9 mouse cellular contexts compared by ENCODE assay signal in the genomic region with DNA sequence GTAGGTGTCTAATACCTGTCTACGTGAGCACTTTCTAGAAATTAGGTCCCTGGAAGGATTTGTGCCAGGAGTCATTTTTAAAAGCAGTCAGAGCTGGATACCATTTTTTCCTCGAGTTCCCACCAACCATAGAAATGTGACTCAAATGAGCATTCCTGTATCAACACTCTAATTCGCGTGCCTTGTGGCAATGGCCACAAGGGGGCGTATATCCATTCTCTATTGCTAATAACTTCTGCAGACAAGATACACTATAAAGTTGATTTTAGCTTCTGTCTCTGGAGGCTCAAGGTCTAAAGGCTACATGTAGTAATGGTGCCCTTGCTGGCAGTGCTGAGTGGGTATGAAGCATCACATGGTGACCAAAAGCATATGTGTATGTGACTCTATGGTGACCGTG.
A peak's percentile ranks its signal among the peaks of the same experiment; 100 is the strongest.
DNase-seq lines count a peak whose midpoint lies in the region; ATAC-seq lines count a peak whose summit lies in the region.
"Had no signal": no experiment of that assay in that cellular context is flagged by ENCODE, and none has a peak within 500 bp of the region (broad histone marks: within the 10 kb centered on the region; RNA-seq: fewer than 3 reads in every experiment).

No protein-coding gene starts in this region.

- no peak overlapping the region for H3K4me3 ChIP-seq in forebrain, embryonic 11.5 days (ENCODE audit: low read depth, low read length)
- H3K4me3 ChIP-seq in forebrain, embryonic 16.5 days (replicated peaks; ENCODE audit: low read length), result no peak overlapping the region
- no peak overlapping the region for H3K4me3 ChIP-seq in midbrain, embryonic 11.5 days (ENCODE audit: low read depth, low read length)
- no peak overlapping the region for H3K4me3 ChIP-seq in midbrain, embryonic 15.5 days
- H3K4me3 ChIP-seq in midbrain, embryonic 13.5 days (replicated peaks), result no peak overlapping the region
- H3K4me3 ChIP-seq: heart, embryonic 15.5 days had no signal

- no peak overlapping the region for H3K4me2 ChIP-seq in forebrain, embryonic 11.5 days (ENCODE audit: low read depth, low read length, severe bottlenecking)
- H3K4me2 ChIP-seq in forebrain, embryonic 16.5 days (ENCODE audit: low read length), result no peak overlapping the region
- no peak overlapping the region for H3K4me2 ChIP-seq in midbrain, embryonic 11.5 days
- H3K4me2 ChIP-seq in midbrain, embryonic 15.5 days, result no peak overlapping the region
- H3K4me2 ChIP-seq in midbrain, embryonic 13.5 days (replicated peaks), result no peak overlapping the region
- H3K4me2 ChIP-seq: heart, embryonic 15.5 days had no signal

- H3K36me3 ChIP-seq in forebrain, embryonic 11.5 days (ENCODE audit: control insufficient read depth, insufficient read depth, low read length), result no peaks in the 10 kb centered on the region
- no peaks in the 10 kb centered on the region for H3K36me3 ChIP-seq in forebrain, embryonic 16.5 days (ENCODE audit: control insufficient read depth, insufficient read depth)
- H3K36me3 ChIP-seq in midbrain, embryonic 11.5 days (ENCODE audit: control insufficient read depth, insufficient read depth, low read length), result no peaks in the 10 kb centered on the region
- H3K36me3 ChIP-seq in midbrain, embryonic 15.5 days (replicated peaks), result no peaks in the 10 kb centered on the region
- no peaks in the 10 kb centered on the region for H3K36me3 ChIP-seq in midbrain, embryonic 13.5 days
- H3K36me3 ChIP-seq: heart, embryonic 15.5 days had no signal

- H3K27ac ChIP-seq in forebrain, embryonic 11.5 days (ENCODE audit: low read depth, low read length), result no peak overlapping the region
- no peak overlapping the region for H3K27ac ChIP-seq in forebrain, embryonic 16.5 days (ENCODE audit: low read length)
- H3K27ac ChIP-seq in midbrain, embryonic 11.5 days (ENCODE audit: low read depth, low read length), result no peak overlapping the region
- no peak overlapping the region for H3K27ac ChIP-seq in midbrain, embryonic 15.5 days
- no peak overlapping the region for H3K27ac ChIP-seq in midbrain, embryonic 13.5 days
- H3K27ac ChIP-seq: heart, embryonic 15.5 days had no signal

- no peaks in the 10 kb centered on the region for H3K4me1 ChIP-seq in forebrain, embryonic 11.5 days (replicated peaks; ENCODE audit: control insufficient read depth, insufficient read depth, low read length)
- H3K4me1 ChIP-seq in forebrain, embryonic 16.5 days (replicated peaks; ENCODE audit: control insufficient read depth, insufficient read depth, low read length), result 0 out of 2 replicates have a peak, but pooled peaks cover 2% of the 10 kb centered on the region
- H3K4me1 ChIP-seq in midbrain, embryonic 11.5 days (ENCODE audit: control insufficient read depth, insufficient read depth, low read length), result no peaks in the 10 kb centered on the region
- H3K4me1 ChIP-seq in midbrain, embryonic 15.5 days, result no peaks in the 10 kb centered on the region
- no peaks in the 10 kb centered on the region for H3K4me1 ChIP-seq in midbrain, embryonic 13.5 days (replicated peaks)
- H3K4me1 ChIP-seq: heart, embryonic 15.5 days had no signal

- 0 out of 2 replicates have a peak, but pooled peaks have one; percentile 12 for ATAC-seq in forebrain, embryonic 11.5 days (replicated peaks; ENCODE audit: low FRiP score)
- no peak for ATAC-seq in forebrain, embryonic 16.5 days
- no peak for ATAC-seq in midbrain, embryonic 11.5 days (ENCODE audit: low FRiP score)
- no peak for ATAC-seq in midbrain, embryonic 15.5 days (replicated peaks)
- 0 out of 2 replicates have a peak, but pooled peaks have one; percentile 50 for ATAC-seq in midbrain, embryonic 13.5 days
- no peak for ATAC-seq in erythroblast, adult 5-6 weeks (replicated peaks; ENCODE audit: low FRiP score, poor library complexity, severe bottlenecking)

- no peaks in the 10 kb centered on the region for H3K9me3 ChIP-seq in forebrain, embryonic 11.5 days (ENCODE audit: control insufficient read depth, low read length)
- no peaks in the 10 kb centered on the region for H3K9me3 ChIP-seq in forebrain, embryonic 16.5 days (ENCODE audit: control insufficient read depth, low read length)
- no peaks in the 10 kb centered on the region for H3K9me3 ChIP-seq in midbrain, embryonic 11.5 days (ENCODE audit: control insufficient read depth, low read length)
- H3K9me3 ChIP-seq in midbrain, embryonic 15.5 days, result no peaks in the 10 kb centered on the region
- H3K9me3 ChIP-seq in midbrain, embryonic 13.5 days, result no peaks in the 10 kb centered on the region
- H3K9me3 ChIP-seq: heart, embryonic 15.5 days had no signal

- no peak overlapping the region for H3K9ac ChIP-seq in forebrain, embryonic 11.5 days (ENCODE audit: low read length)
- no peak overlapping the region for H3K9ac ChIP-seq in forebrain, embryonic 16.5 days (replicated peaks; ENCODE audit: low read depth, low read length)
- H3K9ac ChIP-seq in midbrain, embryonic 11.5 days (ENCODE audit: low read length), result no peak overlapping the region
- no peak overlapping the region for H3K9ac ChIP-seq in midbrain, embryonic 15.5 days
- H3K9ac ChIP-seq in midbrain, embryonic 13.5 days (replicated peaks), result no peak overlapping the region
- H3K9ac ChIP-seq: heart, embryonic 15.5 days had no signal

- WGBS in forebrain, embryonic 11.5 days, result 60% methylated on average over 6 of the region's 6 CpGs
- 62% methylated on average over 6 of the region's 6 CpGs for WGBS in forebrain, embryonic 16.5 days
- 59% methylated on average over 6 of the region's 6 CpGs for WGBS in midbrain, embryonic 11.5 days
- 55% methylated on average over 6 of the region's 6 CpGs for WGBS in midbrain, embryonic 15.5 days
- WGBS in midbrain, embryonic 13.5 days, result 59% methylated on average over 6 of the region's 6 CpGs

- no peaks in the 10 kb centered on the region for H3K27me3 ChIP-seq in forebrain, embryonic 11.5 days (ENCODE audit: control insufficient read depth, insufficient read depth, low read length)
- no peaks in the 10 kb centered on the region for H3K27me3 ChIP-seq in forebrain, embryonic 16.5 days (replicated peaks; ENCODE audit: control insufficient read depth, insufficient read depth, low read length)
- H3K27me3 ChIP-seq in midbrain, embryonic 11.5 days (ENCODE audit: control insufficient read depth, insufficient read depth, low read length), result no peaks in the 10 kb centered on the region
- H3K27me3 ChIP-seq in midbrain, embryonic 15.5 days (replicated peaks), result no peaks in the 10 kb centered on the region
- no peaks in the 10 kb centered on the region for H3K27me3 ChIP-seq in midbrain, embryonic 13.5 days
- H3K27me3 ChIP-seq: heart, embryonic 15.5 days had no signal

- no peak for DNase-seq in forebrain, embryonic 11.5 days (ENCODE audit: low spot score)
- peak; percentile 88 for DNase-seq in midbrain, embryonic 11.5 days (ENCODE audit: low spot score, missing footprints)
- DNase-seq in adrenal gland, postnatal 14 days, result peak; percentile 74
- peak; percentile 8 to 16 for DNase-seq in heart, postnatal 36 days

- intact Hi-C loops in heart, postnatal 36 days (cut with DNase I), result loop anchor here (2.0 to 5.0 kb wide), 3 partner anchors 92 to 218 kb away; no protein-coding TSS in a partner anchor

Comparison
In these comparisons a context has a peak if more than half of its experiments do, and no peak if none do; other contexts are left out.
1. ATAC-seq: peak in forebrain, embryonic 11.5 days (single experiment) and midbrain, embryonic 13.5 days (single experiment); none in forebrain, embryonic 16.5 days (single experiment), midbrain, embryonic 11.5 days (single experiment), midbrain, embryonic 15.5 days (single experiment) and erythroblast, adult 5-6 weeks (single experiment).